7 mouse cellular contexts compared by ENCODE assay signal in genomic region chr5:102070788-102071187, GRCm38 (mm10). TPM values are rescaled to one million over a fixed set of nuclear protein-coding genes. Genes with fewer than 3 reads are reported as not detected.
A peak's percentile ranks its signal among the peaks of the same experiment; 100 is the strongest.
DNase-seq lines count a peak whose midpoint lies in the region; ATAC-seq lines count a peak whose summit lies in the region.

No protein-coding gene starts in this region.

- no peak overlapping the region; the same call in 1 of the 2 replicates for H3K4me3 ChIP-seq in lung, embryonic 16.5 days (ENCODE audit: low read length)
- H3K4me3 ChIP-seq in forebrain, embryonic 14.5 days (ENCODE audit: low read depth, low read length), result no peak overlapping the region
- 0 out of 2 replicates have a peak overlapping the region, but pooled peaks have one; percentile 94 for H3K4me3 ChIP-seq in liver, embryonic 12.5 days
- no peak overlapping the region for H3K4me3 ChIP-seq in stomach, embryonic 16.5 days (replicated peaks; ENCODE audit: low read length)

- H3K36me3 ChIP-seq in lung, embryonic 16.5 days (ENCODE audit: control insufficient read depth, insufficient read depth, low read length), result no peaks in the 10 kb centered on the region
- peaks cover 9% of the 10 kb centered on the region; the same call in 1 of the 2 replicates for H3K36me3 ChIP-seq in forebrain, embryonic 14.5 days (ENCODE audit: control insufficient read depth, insufficient read depth, low read length)
- peaks cover 8% of the 10 kb centered on the region; the same call in 1 of the 2 replicates for H3K36me3 ChIP-seq in liver, embryonic 12.5 days
- no peaks in the 10 kb centered on the region for H3K36me3 ChIP-seq in stomach, embryonic 16.5 days (ENCODE audit: control insufficient read depth, insufficient read depth, low read length)

- H3K27me3 ChIP-seq in lung, embryonic 16.5 days (ENCODE audit: control insufficient read depth, insufficient read depth, low read depth, low read length), result no peaks in the 10 kb centered on the region
- H3K27me3 ChIP-seq in forebrain, embryonic 14.5 days (replicated peaks; ENCODE audit: control insufficient read depth, insufficient read depth, low read length), result no peaks in the 10 kb centered on the region
- H3K27me3 ChIP-seq in liver, embryonic 12.5 days (replicated peaks), result peaks cover 7% of the 10 kb centered on the region; the same call in 1 of the 2 replicates
- H3K27me3 ChIP-seq in stomach, embryonic 16.5 days (ENCODE audit: control insufficient read depth, insufficient read depth, low read length), result no peaks in the 10 kb centered on the region

- peaks cover 22% of the 10 kb centered on the region for H3K4me1 ChIP-seq in lung, embryonic 16.5 days (replicated peaks; ENCODE audit: control insufficient read depth, insufficient read depth, low read length)
- H3K4me1 ChIP-seq in forebrain, embryonic 14.5 days (ENCODE audit: control insufficient read depth, insufficient read depth, low read length), result peaks cover 18% of the 10 kb centered on the region
- peaks cover 34% of the 10 kb centered on the region for H3K4me1 ChIP-seq in liver, embryonic 12.5 days
- H3K4me1 ChIP-seq in stomach, embryonic 16.5 days (ENCODE audit: control insufficient read depth, insufficient read depth, low read length), result peaks cover 15% of the 10 kb centered on the region

- WGBS in lung, embryonic 16.5 days, result 28% methylated on average over 4 of the region's 4 CpGs
- 46% methylated on average over 4 of the region's 4 CpGs for WGBS in forebrain, embryonic 14.5 days
- WGBS in liver, embryonic 12.5 days (ENCODE audit: insufficient replicate concordance), result 26% methylated on average over 4 of the region's 4 CpGs
- WGBS in stomach, embryonic 16.5 days, result 33% methylated on average over 4 of the region's 4 CpGs

- no peak for ATAC-seq in lung, embryonic 16.5 days (ENCODE audit: low read depth)
- ATAC-seq in forebrain, embryonic 14.5 days, result no peak
- no peak for ATAC-seq in liver, embryonic 12.5 days
- no peak for ATAC-seq in stomach, embryonic 16.5 days (ENCODE audit: insufficient read depth, low FRiP score)

- H3K9me3 ChIP-seq in lung, embryonic 16.5 days (ENCODE audit: control insufficient read depth, low read length), result no peaks in the 10 kb centered on the region
- no peaks in the 10 kb centered on the region for H3K9me3 ChIP-seq in forebrain, embryonic 14.5 days (replicated peaks; ENCODE audit: control insufficient read depth, low read length)
- H3K9me3 ChIP-seq in liver, embryonic 12.5 days (replicated peaks), result no peaks in the 10 kb centered on the region
- H3K9me3 ChIP-seq in stomach, embryonic 16.5 days (replicated peaks; ENCODE audit: control insufficient read depth, low read length), result no peaks in the 10 kb centered on the region

- peak overlapping the region; percentile 21; the same call in 1 of the 2 replicates for H3K9ac ChIP-seq in lung, embryonic 16.5 days (ENCODE audit: low read length)
- H3K9ac ChIP-seq in forebrain, embryonic 14.5 days (ENCODE audit: low read length), result no peak overlapping the region
- no peak overlapping the region for H3K9ac ChIP-seq in liver, embryonic 12.5 days
- no peak overlapping the region for H3K9ac ChIP-seq in stomach, embryonic 16.5 days (ENCODE audit: low read length)

- DNase-seq in lung, postnatal 14 days, result no peak
- DNase-seq in forebrain, embryonic 14.5 days (ENCODE audit: low spot score), result no peak
- DNase-seq in adrenal gland, adult 2 months, result no peak
- no peak for DNase-seq in thymus, postnatal 0 days (ENCODE audit: low spot score)

- H3K4me2 ChIP-seq in lung, embryonic 16.5 days (ENCODE audit: low read depth, low read length), result peak overlapping the region; percentile 92
- peak overlapping the region; percentile 64 for H3K4me2 ChIP-seq in forebrain, embryonic 14.5 days (ENCODE audit: low read length)
- peak overlapping the region; percentile 93 for H3K4me2 ChIP-seq in liver, embryonic 12.5 days
- peak overlapping the region; percentile 77; the same call in 1 of the 2 replicates for H3K4me2 ChIP-seq in stomach, embryonic 16.5 days (ENCODE audit: low read depth, low read length)

- no peak overlapping the region for H3K27ac ChIP-seq in lung, embryonic 16.5 days (ENCODE audit: low read length)
- H3K27ac ChIP-seq in forebrain, embryonic 14.5 days (ENCODE audit: low read depth, low read length), result no peak overlapping the region
- no peak overlapping the region for H3K27ac ChIP-seq in liver, embryonic 12.5 days
- H3K27ac ChIP-seq in stomach, embryonic 16.5 days (ENCODE audit: low read length), result no peak overlapping the region

RNA-seq across cellular contexts. Expression of gene Wdfy3, which starts 1.1 kb away (rescaled TPM):
- 12.6 and 13.1 TPM in 2 replicates for polyA plus RNA-seq in lung, embryonic 16.5 days (2015; fragmentation: Nextera tagmentation; extraction: Ambion mirVana)
- 15.3 and 22.6 TPM in 2 replicates for polyA plus RNA-seq in forebrain, embryonic 14.5 days (2014; fragmentation: Nextera tagmentation; extraction: Ambion mirVana)
- 7.4 and 7.8 TPM in 2 replicates for polyA plus RNA-seq in liver, embryonic 12.5 days (2016; fragmentation: Nextera tagmentation; extraction: Ambion mirVana)
- polyA plus RNA-seq in stomach, embryonic 16.5 days (2015; fragmentation: Nextera tagmentation; extraction: Ambion mirVana), result 11.4 and 11.8 TPM in 2 replicates
- total RNA-seq in adrenal gland, adult 2 months (2021), result 10 to 100 TPM; 34.8 to 42.0 TPM
- 22.5 and 25.1 TPM in 2 replicates for polyA plus RNA-seq in adrenal gland, adult 2 months (2012; rRNA removed)
- 1.9 and 2.0 TPM in 2 replicates for polyA plus RNA-seq in thymus, postnatal 0 days (2015; fragmentation: Nextera tagmentation; extraction: Ambion mirVana)
